Mouse (Mus musculus): ENCODE measurements around the gene Gimap8.
A peak's percentile ranks its signal among the peaks of the same experiment; 100 is the strongest.

- no peak for TF ChIP-seq CTCF (IDR thresholded peaks at IDR 0.05; ENCODE audit: control insufficient read depth, insufficient read depth, insufficient replicate concordance, low read depth, low read length)
- TF ChIP-seq POLR2A (IDR thresholded peaks at IDR 0.05; ENCODE audit: control insufficient read depth, low read depth, low read length), result peak; percentile 35
These were observed 45.6 kb upstream of the Gimap8 start, which contains the start of gene Zfp775 for GRCm38 (mm10) chr6:48601271-48602079.
